Comparison of ENCODE assay signal across 8 mouse cellular contexts in the genomic region with DNA sequence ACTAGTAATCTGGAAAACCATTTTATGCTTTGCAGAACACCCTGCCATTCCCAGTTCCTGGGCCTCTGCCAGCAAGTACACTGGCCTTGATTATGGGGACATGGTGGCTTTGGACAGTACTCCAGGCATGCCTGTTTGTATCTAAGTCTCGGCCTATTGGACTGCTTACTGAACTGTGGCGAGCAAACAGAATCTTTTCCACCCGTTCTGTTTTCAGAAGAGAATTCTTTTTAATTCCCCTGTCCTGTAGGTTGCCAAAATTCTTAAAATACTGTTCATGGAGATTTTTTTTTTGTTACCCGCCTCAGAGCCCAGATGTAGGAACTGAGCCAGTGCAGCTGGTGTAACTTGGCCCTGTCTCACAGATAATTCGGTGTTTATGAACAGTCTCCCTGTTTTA.
A peak's percentile ranks its signal among the peaks of the same experiment; 100 is the strongest.
DNase-seq lines count a peak whose midpoint lies in the region; ATAC-seq lines count a peak whose summit lies in the region.

No protein-coding gene starts in this region.

- H3K27ac ChIP-seq in embryonic facial prominence, embryonic 15.5 days (replicated peaks) = peak overlapping the region; percentile 63
- 0 out of 2 replicates have a peak overlapping the region, but pooled peaks have one; percentile 17 for H3K27ac ChIP-seq in intestine, embryonic 16.5 days (ENCODE audit: low read length)

- WGBS in embryonic facial prominence, embryonic 15.5 days = 24% methylated on average over 5 of the region's 5 CpGs
- 47% methylated on average over 5 of the region's 5 CpGs for WGBS in intestine, embryonic 16.5 days

- ATAC-seq in embryonic facial prominence, embryonic 15.5 days (ENCODE audit: insufficient number of reproducible peaks, low FRiP score, low TSS enrichment, low read depth) = peak; percentile 69; the same call in 1 of the 2 replicates
- no peak for ATAC-seq in intestine, embryonic 16.5 days

- peak; percentile 40 for DNase-seq in 3T3-L1 (ENCODE audit: low read depth, low spot score)
- peak; percentile 81 for DNase-seq in adipocyte (ENCODE audit: low spot score)
- DNase-seq in left cerebral cortex, adult 8-10 months (ENCODE audit: low spot score in 2 of 2) = peak; percentile 5 to 10
- DNase-seq in right cerebral cortex, postnatal 10 days (ENCODE audit: low spot score in 2 of 2) = peak; percentile 58 to 68
- no peak for DNase-seq in embryo, embryonic 10 days (ENCODE audit: low spot score)
- DNase-seq in liver = no peak

- 0 out of 2 replicates have a peak, but pooled peaks cover 12% of the 10 kb centered on the region for H3K4me1 ChIP-seq in embryonic facial prominence, embryonic 15.5 days
- no peaks in the 10 kb centered on the region for H3K4me1 ChIP-seq in intestine, embryonic 16.5 days (ENCODE audit: control insufficient read depth, insufficient read depth, low read length)

- no peaks in the 10 kb centered on the region for H3K9me3 ChIP-seq in embryonic facial prominence, embryonic 15.5 days (replicated peaks)
- no peaks in the 10 kb centered on the region for H3K9me3 ChIP-seq in intestine, embryonic 16.5 days (ENCODE audit: control insufficient read depth, low read length)

- no peaks in the 10 kb centered on the region for H3K27me3 ChIP-seq in embryonic facial prominence, embryonic 15.5 days
- no peaks in the 10 kb centered on the region for H3K27me3 ChIP-seq in intestine, embryonic 16.5 days (replicated peaks; ENCODE audit: control insufficient read depth, insufficient read depth, low read length)

- H3K9ac ChIP-seq in embryonic facial prominence, embryonic 15.5 days = no peak overlapping the region
- H3K9ac ChIP-seq in intestine, embryonic 16.5 days (ENCODE audit: low read depth, low read length) = no peak overlapping the region

- H3K4me2 ChIP-seq in embryonic facial prominence, embryonic 15.5 days (replicated peaks) = no peak overlapping the region
- H3K4me2 ChIP-seq in intestine, embryonic 16.5 days (ENCODE audit: low read depth, low read length) = no peak overlapping the region

- H3K36me3 ChIP-seq in embryonic facial prominence, embryonic 15.5 days = no peaks in the 10 kb centered on the region
- no peaks in the 10 kb centered on the region for H3K36me3 ChIP-seq in intestine, embryonic 16.5 days (ENCODE audit: control insufficient read depth, insufficient read depth, low read length)

- H3K4me3 ChIP-seq in embryonic facial prominence, embryonic 15.5 days (replicated peaks) = no peak overlapping the region
- no peak overlapping the region for H3K4me3 ChIP-seq in intestine, embryonic 16.5 days (ENCODE audit: low read length)

Comparison
In these comparisons a context has a peak if more than half of its experiments do, and no peak if none do; other contexts are left out.
1. DNase-seq: peak in 3T3-L1 (single experiment), adipocyte (single experiment), left cerebral cortex, adult 8-10 months (2 of 2) and right cerebral cortex, postnatal 10 days (2 of 2); none in embryo, embryonic 10 days (single experiment) and liver (single experiment).